Mouse (Mus musculus) testis, adult 2 months (tissue): ENCODE measurements around the gene Usp47. TPM values are rescaled to one million over a fixed set of nuclear protein-coding genes. Genes with fewer than 3 reads are reported as not detected.
"Not testable (repeated sequence)": the region's sequence is repeated elsewhere in the genome, so short reads cannot be mapped to it uniquely, and the experiment has no call there.

Experiments
- H3K27ac ChIP-seq: fragments of 200-500 bp; 2 replicates; pipeline ENCODE4 v1.5.1; 2012; ENCODE audit warnings: low read depth, low read length; ENCODE audit not compliant: control insufficient read depth, insufficient read depth
- H3K27me3 ChIP-seq: fragments of 200-500 bp; 2 replicates; pipeline ENCODE4 v1.6.1; 2012; ENCODE audit warnings: mild to moderate bottlenecking, low read length, moderate library complexity; ENCODE audit not compliant: control insufficient read depth, insufficient read depth
- H3K36me3 ChIP-seq: fragments of 200-500 bp; 2 replicates; pipeline ENCODE4 v1.6.1; 2012; ENCODE audit warnings: mild to moderate bottlenecking, low read length; ENCODE audit not compliant: control insufficient read depth, insufficient read depth
- H3K4me1 ChIP-seq: fragments of 200-500 bp; 2 replicates; pipeline ENCODE4 v1.6.1; 2012; ENCODE audit warnings: low read length; ENCODE audit not compliant: control insufficient read depth, insufficient read depth
- H3K4me3 ChIP-seq: fragments of 200-500 bp; 2 replicates; pipeline ENCODE4 v1.5.1; 2012; ENCODE audit warnings: low read depth, mild to moderate bottlenecking, low read length, moderate library complexity, mixed read lengths; ENCODE audit not compliant: control insufficient read depth
- CTCF ChIP-seq: fragments of 200-500 bp; IDR thresholded peaks from 2 replicates; pipeline ENCODE4 v1.5.1; 2012; ENCODE audit warnings: low read depth, mild to moderate bottlenecking, inconsistent platforms, low read length, moderate library complexity; ENCODE audit not compliant: control insufficient read depth, insufficient read depth, insufficient replicate concordance
- POLR2A ChIP-seq: fragments of 200-500 bp; IDR thresholded peaks from 2 replicates; pipeline ENCODE4 v1.6.1; 2012; ENCODE audit warnings: low read depth, mild to moderate bottlenecking, inconsistent platforms, low read length, moderate library complexity; ENCODE audit not compliant: control insufficient read depth
- polyA plus RNA-seq: library from polyadenylated mRNA; depleted of rRNA; stranded (reverse); fragments of >200 nt; gene quantifications from 2 replicates; pipeline ENCODE4 v1.2.3, GENCODE M21; 2012

Usp47 gene
- polyA plus RNA-seq, 1 experiment: 68.3 TPM

- Histone ChIP-seq H3K36me3 (peaks cover 2% of the 10 kb centered on the region; the same call in 1 of the 2 replicates), H3K4me3 (no peak overlapping the region)
Measured at GRCm38 (mm10) chr7:112055901-112056625, 32.8 kb downstream of the Usp47 start.

DNA sequence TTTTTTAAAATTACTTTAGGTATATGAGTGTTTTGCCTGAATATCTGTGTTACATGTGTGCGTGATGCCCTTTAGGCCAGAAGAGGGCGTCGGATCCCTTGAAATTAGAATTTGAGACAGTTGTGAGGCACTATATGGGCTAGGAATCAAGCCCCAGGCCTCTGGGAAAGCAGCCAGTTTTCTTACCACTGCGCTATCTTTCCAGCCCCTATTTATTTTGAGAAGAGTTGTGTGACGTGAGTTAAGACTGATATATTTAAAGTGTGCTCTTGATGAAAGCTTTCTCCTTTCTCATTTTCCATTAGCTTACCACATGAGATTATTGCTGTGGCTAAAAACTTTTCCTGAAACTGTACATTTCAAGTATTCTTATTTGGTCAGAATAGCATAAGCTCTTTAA, 51.6 kb downstream of the Usp47 start:
- peaks cover 2% of the 10 kb centered on the region; the same call in 1 of the 2 replicates for H3K36me3 ChIP-seq

More at GRCm38 (mm10) chr7:112055901-112056625, 32.8 kb downstream of the Usp47 start:
- Histone ChIP-seq H3K4me1 (no peaks in the 10 kb centered on the region), H3K27me3 (no peaks in the 10 kb centered on the region), H3K27ac (no peak overlapping the region)
- TF ChIP-seq POLR2A (no peak), CTCF (no peak)

DNA sequence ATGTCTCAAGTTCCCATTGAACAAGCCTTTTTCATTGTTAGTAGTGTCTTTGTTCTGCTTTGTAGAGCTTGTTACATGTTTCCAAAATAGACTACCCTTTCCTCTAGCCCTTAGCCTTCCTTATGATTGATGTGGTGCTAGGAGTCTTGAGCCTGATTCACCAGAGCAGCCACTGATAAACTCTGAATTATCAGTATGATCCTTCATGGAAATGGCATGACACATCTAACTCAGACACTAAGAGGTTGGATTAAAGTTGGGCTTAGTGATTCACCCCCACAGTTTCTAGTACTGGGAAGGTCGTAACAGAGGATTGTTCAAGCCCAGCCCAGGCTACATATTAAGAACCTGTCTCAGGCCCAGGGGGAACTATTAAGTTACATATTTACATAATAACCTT, 59.3 kb downstream of the Usp47 start:
- no peak for TF ChIP-seq POLR2A
- no peak for TF ChIP-seq CTCF
- Histone ChIP-seq H3K27ac (no peak overlapping the region), H3K27me3 (no peaks in the 10 kb centered on the region), H3K36me3 (peaks cover 3% of the 10 kb centered on the region), H3K4me1 (no peaks in the 10 kb centered on the region), H3K4me3 (no peak overlapping the region)

More for the DNA sequence above, 51.6 kb downstream of the Usp47 start:
- no peak overlapping the region for H3K27ac ChIP-seq
- no peaks in the 10 kb centered on the region for H3K27me3 ChIP-seq
- H3K4me1 ChIP-seq: no peaks in the 10 kb centered on the region
- no peak overlapping the region for H3K4me3 ChIP-seq
- TF ChIP-seq CTCF: no peak

- no peak overlapping the region for H3K27ac ChIP-seq
- TF ChIP-seq POLR2A (no peak), CTCF (no peak)
- H3K36me3 ChIP-seq: peaks cover 2% of the 10 kb centered on the region
- H3K27me3 ChIP-seq: no peaks in the 10 kb centered on the region
- no peaks in the 10 kb centered on the region for H3K4me1 ChIP-seq
- no peak overlapping the region for H3K4me3 ChIP-seq
Measured at GRCm38 (mm10) chr7:112084222-112084621, 60.9 kb downstream of the Usp47 start.

DNA sequence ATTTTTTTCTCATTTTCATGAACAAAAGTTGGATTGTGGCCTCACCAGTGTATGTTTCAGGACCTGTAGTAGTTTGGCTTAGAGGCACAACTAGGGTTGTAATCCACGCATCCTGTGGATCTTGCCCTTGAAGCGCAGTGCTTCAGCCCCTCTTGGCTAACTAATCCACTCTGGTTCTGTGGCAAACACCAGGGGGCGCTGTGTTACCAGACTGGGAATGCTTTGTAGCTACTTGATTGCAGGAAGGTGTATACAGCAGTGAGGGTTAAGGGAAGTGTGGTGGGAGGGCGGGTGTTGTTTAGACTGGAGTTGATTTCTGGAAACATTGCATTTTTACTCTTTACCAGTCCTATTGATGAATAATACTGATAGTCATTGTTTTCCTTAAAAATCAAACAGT, 61.8 kb downstream of the Usp47 start:
- TF ChIP-seq POLR2A (no peak), CTCF (peak; percentile 73; the same call in 1 of the 2 replicates)
- H3K36me3 ChIP-seq: peaks cover 2% of the 10 kb centered on the region
- H3K27ac ChIP-seq: no peak overlapping the region

DNA sequence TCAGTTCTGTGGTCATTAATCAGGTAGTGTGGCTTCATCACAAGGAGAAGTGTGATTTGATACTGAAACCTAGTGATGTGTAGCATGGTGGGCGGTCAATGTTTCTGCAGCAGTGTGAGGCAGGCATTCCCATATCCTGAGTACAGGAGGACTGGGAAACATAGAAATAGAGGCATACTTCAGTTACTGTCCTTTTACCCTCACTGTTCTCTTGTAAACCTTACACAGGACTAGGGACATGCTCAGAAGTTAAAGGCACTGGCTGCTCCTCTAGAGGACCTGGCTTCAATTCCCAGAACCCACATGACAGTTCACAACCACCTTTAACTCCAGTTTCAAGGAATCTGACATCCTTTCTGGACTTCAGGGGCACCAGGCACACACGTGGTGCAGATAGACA, 62.9 kb downstream of the Usp47 start:
- Histone ChIP-seq H3K27ac (no peak overlapping the region), H3K4me3 (no peak overlapping the region), H3K4me1 (no peaks in the 10 kb centered on the region), H3K27me3 (no peaks in the 10 kb centered on the region), H3K36me3 (peaks cover 2% of the 10 kb centered on the region)
- TF ChIP-seq CTCF: no peak
- TF ChIP-seq POLR2A: no peak

More for the DNA sequence above, 61.8 kb downstream of the Usp47 start:
- Histone ChIP-seq H3K27me3 (no peaks in the 10 kb centered on the region), H3K4me3 (no peak overlapping the region), H3K4me1 (no peaks in the 10 kb centered on the region)

DNA sequence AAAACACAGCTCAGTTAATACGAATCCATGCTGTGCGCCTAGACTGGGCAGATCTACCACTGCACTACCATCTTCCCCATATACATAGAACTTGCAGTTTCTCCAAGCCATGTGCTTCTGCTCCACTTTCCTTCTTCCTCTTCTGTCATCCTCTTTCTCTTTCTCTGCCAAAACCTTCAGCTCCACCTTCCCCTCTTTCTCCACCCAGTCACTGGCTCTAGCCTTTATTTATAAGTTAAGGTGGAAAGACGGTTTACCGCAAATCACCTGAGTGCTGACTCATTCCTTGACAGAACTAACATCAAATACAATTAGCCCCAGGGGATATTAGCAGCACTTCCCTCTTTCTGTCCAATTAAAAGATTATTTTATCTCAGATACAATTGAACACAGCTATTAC, 71.6 kb downstream of the Usp47 start:
- H3K36me3 ChIP-seq, H3K27ac ChIP-seq, H3K27me3 ChIP-seq, H3K4me1 ChIP-seq, H3K4me3 ChIP-seq: not testable (repeated sequence)

GRCm38 (mm10) chr7:112100887-112101286, 77.6 kb downstream of the Usp47 start:
- Histone ChIP-seq H3K4me1 (no peaks in the 10 kb centered on the region), H3K4me3 (no peak overlapping the region), H3K36me3 (peaks cover 2% of the 10 kb centered on the region; the same call in 1 of the 2 replicates), H3K27me3 (no peaks in the 10 kb centered on the region), H3K27ac (no peak overlapping the region)
- TF ChIP-seq POLR2A (no peak), CTCF (no peak)
